ENCODE assay signal across 22 mouse cellular contexts in genomic region chr15:103256210-103256986, GRCm38 (mm10). TPM values are rescaled to one million over a fixed set of nuclear protein-coding genes. Genes with fewer than 3 reads are reported as not detected.
DNase-seq lines count a peak whose midpoint lies in the region; ATAC-seq and TF ChIP-seq lines count a peak whose summit lies in the region.
"Had no signal": no experiment of that assay in that cellular context is flagged by ENCODE, and none has a peak within 500 bp of the region (broad histone marks: within the 10 kb centered on the region; RNA-seq: fewer than 3 reads in every experiment).

No protein-coding gene starts in this region.

- intact Hi-C loops in gastrocnemius, adult 2 months (cut with DNase I): no loop called here

- peak overlapping the region; percentile 97 for H3K27ac ChIP-seq in liver, embryonic 11.5 days (ENCODE audit: low read depth, low read length)
- peak overlapping the region; percentile 98 for H3K27ac ChIP-seq in liver, embryonic 12.5 days
- peak overlapping the region; percentile 99 for H3K27ac ChIP-seq in liver, embryonic 16.5 days (ENCODE audit: low read length)
- H3K27ac ChIP-seq in gastrocnemius, adult 2 months: no peak overlapping the region
- H3K27ac ChIP-seq: forebrain, embryonic 13.5 days; hindbrain, embryonic 13.5 days; hindbrain, postnatal 0 days had no signal

- H3K9ac ChIP-seq in liver, embryonic 11.5 days (ENCODE audit: low read depth, low read length): peak overlapping the region; percentile 85
- peak overlapping the region; percentile 97 for H3K9ac ChIP-seq in liver, embryonic 12.5 days
- H3K9ac ChIP-seq in liver, embryonic 16.5 days (ENCODE audit: low read depth, low read length): peak overlapping the region; percentile 90
- H3K9ac ChIP-seq: forebrain, embryonic 13.5 days; forebrain, postnatal 0 days had no signal

- no peak for TF ChIP-seq CTCF in gastrocnemius, adult 2 months (IDR thresholded peaks at IDR 0.05)

- peak overlapping the region; percentile 76 for H3K4me2 ChIP-seq in liver, embryonic 11.5 days
- H3K4me2 ChIP-seq in liver, embryonic 12.5 days: peak overlapping the region; percentile 81
- H3K4me2 ChIP-seq in liver, embryonic 16.5 days (ENCODE audit: low read depth, low read length): peak overlapping the region; percentile 90
- H3K4me2 ChIP-seq: hindbrain, embryonic 13.5 days had no signal

- H3K9me3 ChIP-seq in erythroblast, embryonic 14.5 days (ENCODE audit: control insufficient read depth, low read length): no peaks in the 10 kb centered on the region
- no peaks in the 10 kb centered on the region for H3K9me3 ChIP-seq in liver, embryonic 11.5 days (ENCODE audit: control insufficient read depth, low read length)
- H3K9me3 ChIP-seq in liver, embryonic 12.5 days (replicated peaks): no peaks in the 10 kb centered on the region
- no peaks in the 10 kb centered on the region for H3K9me3 ChIP-seq in liver, embryonic 16.5 days (replicated peaks; ENCODE audit: control insufficient read depth, low read length)
- H3K9me3 ChIP-seq: embryonic facial prominence, embryonic 10.5 days; forebrain, embryonic 13.5 days; hindbrain, embryonic 13.5 days had no signal

- 76% methylated on average over 6 of the region's 6 CpGs for WGBS in liver, embryonic 11.5 days
- WGBS in liver, embryonic 12.5 days (ENCODE audit: insufficient replicate concordance): 66% methylated on average over 6 of the region's 6 CpGs
- 59% methylated on average over 6 of the region's 6 CpGs for WGBS in liver, embryonic 16.5 days (ENCODE audit: insufficient replicate concordance)

- H3K27me3 ChIP-seq in erythroblast, embryonic 14.5 days (ENCODE audit: control insufficient read depth): no peaks in the 10 kb centered on the region
- no peaks in the 10 kb centered on the region for H3K27me3 ChIP-seq in liver, embryonic 11.5 days (replicated peaks; ENCODE audit: control insufficient read depth, insufficient read depth, low read length)
- H3K27me3 ChIP-seq in liver, embryonic 12.5 days (replicated peaks): no peaks in the 10 kb centered on the region
- H3K27me3 ChIP-seq in liver, embryonic 16.5 days (ENCODE audit: control insufficient read depth, insufficient read depth, low read depth, low read length): no peaks in the 10 kb centered on the region

- H3K36me3 ChIP-seq in erythroblast, embryonic 14.5 days (ENCODE audit: control insufficient read depth): peaks cover 52% of the 10 kb centered on the region
- H3K36me3 ChIP-seq in liver, embryonic 11.5 days (ENCODE audit: control insufficient read depth, insufficient read depth, low read length): 0 out of 2 replicates have a peak, but pooled peaks cover 2% of the 10 kb centered on the region
- H3K36me3 ChIP-seq in liver, embryonic 12.5 days: peaks cover 22% of the 10 kb centered on the region
- H3K36me3 ChIP-seq in liver, embryonic 16.5 days (ENCODE audit: control insufficient read depth, insufficient read depth): peaks cover 9% of the 10 kb centered on the region; the same call in 1 of the 2 replicates
- H3K36me3 ChIP-seq: embryonic facial prominence, embryonic 10.5 days; hindbrain, embryonic 13.5 days had no signal

- H3K4me1 ChIP-seq in erythroblast, embryonic 14.5 days (ENCODE audit: control insufficient read depth): peaks cover 77% of the 10 kb centered on the region
- H3K4me1 ChIP-seq in liver, embryonic 11.5 days (replicated peaks; ENCODE audit: control insufficient read depth, insufficient read depth, low read length): peaks cover 46% of the 10 kb centered on the region
- peaks cover 63% of the 10 kb centered on the region for H3K4me1 ChIP-seq in liver, embryonic 12.5 days
- peaks cover 46% of the 10 kb centered on the region for H3K4me1 ChIP-seq in liver, embryonic 16.5 days (ENCODE audit: control insufficient read depth, low read depth, low read length)

- DNase-seq in liver, embryonic 11.5 days (ENCODE audit: low spot score): no peak
- no peak for DNase-seq in liver
- no peak for DNase-seq in gastrocnemius, adult 2 months
- no peak for DNase-seq in retina, postnatal 1 day
- DNase-seq: adrenal gland, adult 2 months; adrenal gland, postnatal 25 days; cerebellum, adult 2 months; cerebellum, postnatal 10 days; forebrain, postnatal 0 days; gastrocnemius, postnatal 36 days; heart, adult 11 months; heart, postnatal 10 days had no signal

- no peak for ATAC-seq in erythroblast, adult 5-6 weeks (replicated peaks; ENCODE audit: low FRiP score, poor library complexity, severe bottlenecking)
- ATAC-seq in liver, embryonic 11.5 days (replicated peaks; ENCODE audit: low FRiP score): no peak
- no peak for ATAC-seq in liver, embryonic 12.5 days
- ATAC-seq in liver, embryonic 16.5 days (ENCODE audit: low read depth): no peak
- ATAC-seq: forebrain, embryonic 13.5 days; forebrain, postnatal 0 days; hindbrain, postnatal 0 days had no signal

- peak overlapping the region; percentile 83 for H3K4me3 ChIP-seq in erythroblast, embryonic 14.5 days (replicated peaks)
- H3K4me3 ChIP-seq in liver, embryonic 11.5 days (ENCODE audit: low read depth, low read length): peak overlapping the region; percentile 23
- peak overlapping the region; percentile 77 for H3K4me3 ChIP-seq in liver, embryonic 12.5 days
- H3K4me3 ChIP-seq in liver, embryonic 16.5 days (ENCODE audit: low read depth, low read length): peak overlapping the region; percentile 76
- H3K4me3 ChIP-seq in gastrocnemius, adult 2 months: no peak overlapping the region
- H3K4me3 ChIP-seq: forebrain, embryonic 13.5 days had no signal

RNA-seq across cellular contexts. Expression of gene Nfe2, which starts 1.8 kb away (rescaled TPM):
- 46.0 and 48.8 TPM in 2 replicates for polyA plus RNA-seq in erythroblast, embryonic 14.5 days (2012)
- total RNA-seq in erythroblast, adult 5-6 weeks (2015; ENCODE audit: low replicate concordance): 449 and 473 TPM in 2 replicates
- total RNA-seq in erythroblast, adult 5-6 weeks (2017; ENCODE audit: low replicate concordance): 629 and 671 TPM in 2 replicates
- 94.1 and 108 TPM in 2 replicates for polyA plus RNA-seq in liver, embryonic 11.5 days (2014; fragmentation: Nextera tagmentation; extraction: Ambion mirVana)
- polyA plus RNA-seq in liver, embryonic 12.5 days (2016; fragmentation: Nextera tagmentation; extraction: Ambion mirVana): 168 TPM in 2 replicates
- 202 and 220 TPM in 2 replicates for polyA plus RNA-seq in liver, embryonic 16.5 days (2015; fragmentation: Nextera tagmentation; extraction: Ambion mirVana)
- total RNA-seq in gastrocnemius, adult 2 months (2021): not detected
- total RNA-seq: gastrocnemius, adult 18-20 months; gastrocnemius, postnatal 36 days had no signal

RNA-seq across cellular contexts. Expression of gene Copz1, which starts 16.1 kb away (rescaled TPM):
- 8.2 and 9.1 TPM in 2 replicates for polyA plus RNA-seq in erythroblast, embryonic 14.5 days (2012)
- total RNA-seq in erythroblast, adult 5-6 weeks (2015; ENCODE audit: low replicate concordance): 123 and 131 TPM in 2 replicates
- 54.0 and 56.5 TPM in 2 replicates for total RNA-seq in erythroblast, adult 5-6 weeks (2017; ENCODE audit: low replicate concordance)
- 298 and 328 TPM in 2 replicates for polyA plus RNA-seq in liver, embryonic 11.5 days (2014; fragmentation: Nextera tagmentation; extraction: Ambion mirVana)
- polyA plus RNA-seq in liver, embryonic 12.5 days (2016; fragmentation: Nextera tagmentation; extraction: Ambion mirVana): 246 and 250 TPM in 2 replicates
- polyA plus RNA-seq in liver, embryonic 16.5 days (2015; fragmentation: Nextera tagmentation; extraction: Ambion mirVana): 194 TPM in 2 replicates
- total RNA-seq in gastrocnemius, adult 2 months (2021): 10 to 100 TPM; 38.5 to 41.4 TPM

RNA-seq across cellular contexts. Expression of gene Hnrnpa1, which starts 16.2 kb away (rescaled TPM):
- polyA plus RNA-seq in erythroblast, embryonic 14.5 days (2012): 6.0 and 6.4 TPM in 2 replicates
- total RNA-seq in erythroblast, adult 5-6 weeks (2015; ENCODE audit: low replicate concordance): 130 and 135 TPM in 2 replicates
- total RNA-seq in erythroblast, adult 5-6 weeks (2017; ENCODE audit: low replicate concordance): 189 and 286 TPM in 2 replicates
- 917 and 938 TPM in 2 replicates for polyA plus RNA-seq in liver, embryonic 11.5 days (2014; fragmentation: Nextera tagmentation; extraction: Ambion mirVana)
- polyA plus RNA-seq in liver, embryonic 12.5 days (2016; fragmentation: Nextera tagmentation; extraction: Ambion mirVana): 584 and 591 TPM in 2 replicates
- 174 and 193 TPM in 2 replicates for polyA plus RNA-seq in liver, embryonic 16.5 days (2015; fragmentation: Nextera tagmentation; extraction: Ambion mirVana)
- 10 to 100 TPM; 93.9 to 98.7 TPM for total RNA-seq in gastrocnemius, adult 2 months (2021)

RNA-seq across cellular contexts. Expression of gene Cbx5, which starts 16.8 kb away (rescaled TPM):
- 0.74 and 0.95 TPM in 2 replicates for polyA plus RNA-seq in erythroblast, embryonic 14.5 days (2012)
- 42.0 and 42.1 TPM in 2 replicates for total RNA-seq in erythroblast, adult 5-6 weeks (2015; ENCODE audit: low replicate concordance)
- 49.5 and 57.4 TPM in 2 replicates for total RNA-seq in erythroblast, adult 5-6 weeks (2017; ENCODE audit: low replicate concordance)
- 116 and 126 TPM in 2 replicates for polyA plus RNA-seq in liver, embryonic 11.5 days (2014; fragmentation: Nextera tagmentation; extraction: Ambion mirVana)
- polyA plus RNA-seq in liver, embryonic 12.5 days (2016; fragmentation: Nextera tagmentation; extraction: Ambion mirVana): 84.2 and 84.5 TPM in 2 replicates
- 40.6 and 45.9 TPM in 2 replicates for polyA plus RNA-seq in liver, embryonic 16.5 days (2015; fragmentation: Nextera tagmentation; extraction: Ambion mirVana)
- 10 to 100 TPM; 24.4 to 36.6 TPM for total RNA-seq in gastrocnemius, adult 2 months (2021)

RNA-seq across cellular contexts. Expression of gene Gpr84, which starts 54.0 kb away (rescaled TPM):
- not detected in 2 replicates for polyA plus RNA-seq in erythroblast, embryonic 14.5 days (2012)
- 0.96 and 2.1 TPM in 2 replicates for total RNA-seq in erythroblast, adult 5-6 weeks (2015; ENCODE audit: low replicate concordance)
- total RNA-seq in erythroblast, adult 5-6 weeks (2017; ENCODE audit: low replicate concordance): 0.70 and 1.3 TPM in 2 replicates
- 0.49 and 0.78 TPM in 2 replicates for polyA plus RNA-seq in liver, embryonic 11.5 days (2014; fragmentation: Nextera tagmentation; extraction: Ambion mirVana)
- 0.75 and 0.78 TPM in 2 replicates for polyA plus RNA-seq in liver, embryonic 12.5 days (2016; fragmentation: Nextera tagmentation; extraction: Ambion mirVana)
- polyA plus RNA-seq in liver, embryonic 16.5 days (2015; fragmentation: Nextera tagmentation; extraction: Ambion mirVana): 1.0 and 1.1 TPM in 2 replicates
- not detected for total RNA-seq in gastrocnemius, adult 2 months (2021)
- total RNA-seq: adrenal gland, adult 2 months; adrenal gland, postnatal 25 days; gastrocnemius, adult 18-20 months; gastrocnemius, postnatal 36 days; heart, postnatal 10 days had no signal
- polyA plus RNA-seq: C2C12 had no signal

Comparison
In these comparisons a context has a peak if more than half of its experiments do, and no peak if none do; other contexts are left out.
1. RNA of gene Copz1, which starts 16.1 kb away (polyA plus RNA-seq): 298 to 328 TPM in liver, embryonic 11.5 days, 246 to 250 TPM in liver, embryonic 12.5 days and 194 TPM in liver, embryonic 16.5 days; 8.2 to 9.1 TPM in erythroblast, embryonic 14.5 days; every median in the first group is over 10 times any median in the second.
2. RNA of gene Hnrnpa1, which starts 16.2 kb away (polyA plus RNA-seq): 917 to 938 TPM in liver, embryonic 11.5 days, 584 to 591 TPM in liver, embryonic 12.5 days and 174 to 193 TPM in liver, embryonic 16.5 days; 6.0 to 6.4 TPM in erythroblast, embryonic 14.5 days; every median in the first group is over 10 times any median in the second.
3. Peak in every context shown above with its lines, with median percentiles within 50 percentile points of each other: H3K4me2 ChIP-seq and H3K9ac ChIP-seq.